Mouse (Mus musculus) MEL (cell line): ENCODE results near the gene Bri3bp.

ENCODE experiments used
- BHLHE40 ChIP-seq: IDR thresholded peaks from 2 replicates; pipeline ENCODE4 v1.6.1; 2012; ENCODE audit warnings: low read depth, mild to moderate bottlenecking, inconsistent platforms, low read length, improper control_type of control experiment, borderline replicate concordance
- CTCF ChIP-seq, 3 experiments: IDR thresholded peaks in 2 of 3; conservative IDR thresholded peaks in 1 of 3; 2 replicates each; pipeline ENCODE4 v1.5.1; 2011 to 2012; ENCODE audit warnings: low read length in 3 of 3, low read depth in 2 of 3, mild to moderate bottlenecking in 2 of 3, improper control_type of control experiment in 1 of 3, inconsistent platforms in 1 of 3, mixed read lengths in 1 of 3, moderate library complexity in 1 of 3; ENCODE audit not compliant: control insufficient read depth in 1 of 3, insufficient read depth in 1 of 3, poor library complexity in 1 of 3, severe bottlenecking in 1 of 3
- ELF1 ChIP-seq: IDR thresholded peaks from 2 replicates; pipeline ENCODE4 v1.6.1; 2014; ENCODE audit warnings: low read depth, mild to moderate bottlenecking, inconsistent platforms, low read length, improper control_type of control experiment, moderate library complexity
- HCFC1 ChIP-seq: IDR thresholded peaks from 2 replicates; pipeline ENCODE4 v1.6.1; 2012; ENCODE audit warnings: low read depth, mild to moderate bottlenecking, inconsistent platforms, low read length, improper control_type of control experiment, moderate library complexity
- MXI1 ChIP-seq: IDR thresholded peaks from 2 replicates; pipeline ENCODE4 v1.6.1; 2011; ENCODE audit warnings: mild to moderate bottlenecking, low read depth, low read length, improper control_type of control experiment
- NELFE ChIP-seq: IDR thresholded peaks from 2 replicates; pipeline ENCODE4 v1.6.1; 2011; ENCODE audit warnings: low read depth, low read length, improper control_type of control experiment
- NRF1 ChIP-seq: IDR thresholded peaks from 2 replicates; pipeline ENCODE4 v1.6.1; 2014; ENCODE audit warnings: low read depth, mild to moderate bottlenecking, inconsistent platforms, low read length, improper control_type of control experiment, moderate library complexity; ENCODE audit not compliant: poor library complexity, insufficient read depth, severe bottlenecking
- POLR2A ChIP-seq, 2 experiments: IDR thresholded peaks; 2 replicates each; pipeline ENCODE4 v1.6.1; 2011 to 2012; ENCODE audit warnings: low read length in 2 of 2, mild to moderate bottlenecking in 2 of 2, control low read depth in 1 of 2, improper control_type of control experiment in 1 of 2, low read depth in 1 of 2, moderate library complexity in 1 of 2; ENCODE audit not compliant: control insufficient read depth in 1 of 2, insufficient read depth in 1 of 2, poor library complexity in 1 of 2
- RAD21 ChIP-seq: IDR thresholded peaks from 2 replicates; pipeline ENCODE4 v1.6.1; 2011; ENCODE audit warnings: mild to moderate bottlenecking, low read depth, low read length, improper control_type of control experiment
- UBTF ChIP-seq: IDR thresholded peaks from 2 replicates; pipeline ENCODE4 v1.6.1; 2012; ENCODE audit warnings: low read depth, mild to moderate bottlenecking, inconsistent platforms, low read length, improper control_type of control experiment, moderate library complexity, borderline replicate concordance; ENCODE audit not compliant: insufficient read depth
- USF2 ChIP-seq, 2 experiments: IDR thresholded peaks; 2 replicates each; pipeline ENCODE4 v1.6.1; 2011 to 2012; ENCODE audit warnings: improper control_type of control experiment in 2 of 2, low read length in 2 of 2, borderline replicate concordance in 1 of 2, inconsistent platforms in 1 of 2, low read depth in 1 of 2, mild to moderate bottlenecking in 1 of 2; ENCODE audit not compliant: insufficient read depth in 1 of 2
- ZNF384 ChIP-seq: IDR thresholded peaks from 2 replicates; pipeline ENCODE4 v1.6.1; 2012; ENCODE audit warnings: low read depth, mild to moderate bottlenecking, inconsistent platforms, low read length, improper control_type of control experiment

DNA sequence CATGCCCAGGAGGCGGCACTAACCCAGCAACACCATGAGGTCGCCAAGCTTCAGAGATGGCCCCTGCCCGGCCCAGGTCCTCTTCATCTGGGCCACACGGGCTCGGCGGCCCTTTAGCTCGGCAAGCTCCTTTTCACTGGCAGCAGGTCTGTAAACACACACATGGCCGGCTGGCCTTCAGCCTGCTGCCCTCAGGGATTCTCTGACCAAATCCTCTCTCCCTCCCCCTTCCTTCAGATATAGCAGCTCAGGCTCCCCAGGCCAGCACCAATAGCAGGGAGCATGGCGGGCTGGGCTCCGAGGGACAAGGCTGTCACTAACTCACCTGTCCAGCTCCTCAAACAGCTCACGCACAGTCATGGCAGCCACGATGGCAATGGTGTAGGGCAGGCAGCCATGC, 22.7 kb upstream of the Bri3bp start:
- TF ChIP-seq USF2 (IDR thresholded peaks at IDR 0.05; ENCODE audit: borderline replicate concordance in 1 of 2, insufficient read depth in 1 of 2, low read depth in 1 of 2, low read length in 2 of 2) (no peak), MXI1 (no peak), POLR2A (IDR thresholded peaks at IDR 0.05; ENCODE audit: control insufficient read depth in 1 of 2, insufficient read depth in 1 of 2, low read depth in 1 of 2, low read length in 2 of 2, poor library complexity in 1 of 2) (no peak), CTCF (IDR thresholded peaks at IDR 0.05 in 2 of 3, conservative IDR thresholded peaks at IDR 0.05 in 1 of 3; ENCODE audit: control insufficient read depth in 1 of 3, insufficient read depth in 1 of 3, low read depth in 2 of 3, low read length in 3 of 3, poor library complexity in 1 of 3, severe bottlenecking in 1 of 3) (no peak), HCFC1 (no peak), ZNF384 (no peak), BHLHE40 (no peak), RAD21 (no peak), NRF1 (no peak), NELFE (no peak), UBTF (no peak), ELF1 (no peak)
